Mouse (Mus musculus) lung, embryonic 14.5 days (tissue): Measurements from ENCODE around the gene Gm13694. TPM values are rescaled to one million over a fixed set of nuclear protein-coding genes. Genes with fewer than 3 reads are reported as not detected.
"Not testable (repeated sequence)": the region's sequence is repeated elsewhere in the genome, so short reads cannot be mapped to it uniquely, and the experiment has no call there.

Experiments used
- ATAC-seq: fragments of 200-750 bp; cut with Nextera tagmentation; 2 replicates; pipeline ENCODE4 v1.8.0; 2017; ENCODE audit warnings: mild to moderate bottlenecking, moderate TSS enrichment, moderate library complexity; ENCODE audit not compliant: insufficient read depth
- DNase-seq: peaks from one replicate; pipeline ENCODE4 v3.0.0-alpha.2; 2015
- H3K27ac ChIP-seq: fragments of 300-500 bp; sonication (generic); 2 replicates; pipeline ENCODE4 v1.5.1; 2014; ENCODE audit warnings: low read depth, mild to moderate bottlenecking, moderate library complexity
- H3K27me3 ChIP-seq: fragments of 300-500 bp; sonication (generic); 2 replicates; pipeline ENCODE4 v1.6.1; 2014; ENCODE audit warnings: low read length, control low read depth; ENCODE audit not compliant: insufficient read depth
- H3K36me3 ChIP-seq: fragments of 300-500 bp; sonication (generic); 2 replicates; pipeline ENCODE4 v1.6.1; 2014; ENCODE audit warnings: control low read depth; ENCODE audit not compliant: insufficient read depth
- H3K4me1 ChIP-seq: fragments of 300-500 bp; sonication (generic); 2 replicates; pipeline ENCODE4 v1.6.1; 2014; ENCODE audit warnings: antibody characterized with exemption, control low read depth; ENCODE audit not compliant: insufficient read depth
- H3K4me2 ChIP-seq: fragments of 300-500 bp; sonication (generic); 2 replicates; pipeline ENCODE4 v1.6.1; 2014; ENCODE audit warnings: mild to moderate bottlenecking
- H3K4me3 ChIP-seq: fragments of 300-500 bp; sonication (generic); 2 replicates; pipeline ENCODE4 v1.5.1; 2014; ENCODE audit warnings: low read depth, low read length
- H3K9ac ChIP-seq: fragments of 300-500 bp; sonication (generic); 2 replicates; pipeline ENCODE4 v1.6.1; 2014
- H3K9me3 ChIP-seq: fragments of 300-500 bp; sonication (generic); 2 replicates; pipeline ENCODE4 v1.6.1; 2016; ENCODE audit warnings: low read depth, low read length, control low read depth
- CTCF ChIP-seq: IDR thresholded peaks from 2 replicates; pipeline ENCODE4 v1.5.1; 2016; ENCODE audit warnings: antibody characterized with exemption, low read depth
- whole genome bisulfite sequencing: fragments of 180-500 bp; shearing (Covaris S2); extraction: QIAGEN DNeasy Blood & Tissue Kit; methylation state at CpG from one replicate; pipeline ENCODE4 v1.1.7; 2014; 5-methylcytosine and 5-hydroxymethylcytosine counted together
- polyA plus RNA-seq: library from polyadenylated mRNA; unstranded; fragments of >200 nt; fragmentation: Nextera tagmentation; extraction: Ambion mirVana; gene quantifications from 2 replicates; pipeline ENCODE4 v1.2.1, GENCODE M21; 2014

Gene Gm13694
- polyA plus RNA-seq: not detected in 2 replicates

DNA sequence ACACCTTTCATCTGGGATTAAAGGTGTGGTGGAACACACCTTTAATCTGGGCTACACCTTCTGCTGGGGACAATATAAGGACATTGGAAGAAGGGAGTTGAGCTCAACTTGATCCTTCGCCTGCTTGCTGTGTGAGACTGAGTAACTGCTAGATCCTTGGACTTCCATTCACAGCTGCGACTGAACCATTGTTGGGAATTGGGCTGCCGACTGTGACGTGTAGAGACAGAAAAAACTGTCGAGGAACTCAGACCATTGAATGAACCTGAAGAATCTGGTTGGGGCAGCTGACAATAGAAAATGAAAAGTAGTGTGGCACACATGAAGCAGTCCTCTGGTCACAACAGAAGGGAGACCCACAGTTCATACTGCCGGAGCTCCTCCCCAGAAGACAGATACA is at the start of gene Gm13694:
TSS of gene Gm13694 (plus strand) at position 301 of the 400 bp plus-strand sequence.
- not testable (repeated sequence) for DNase-seq, ATAC-seq, H3K9me3 ChIP-seq, H3K27ac ChIP-seq, H3K36me3 ChIP-seq, H3K4me3 ChIP-seq, H3K4me2 ChIP-seq, H3K9ac ChIP-seq, H3K27me3 ChIP-seq, H3K4me1 ChIP-seq
- no CpG with 5 or more reads among the region's 6 CpGs for WGBS

DNA sequence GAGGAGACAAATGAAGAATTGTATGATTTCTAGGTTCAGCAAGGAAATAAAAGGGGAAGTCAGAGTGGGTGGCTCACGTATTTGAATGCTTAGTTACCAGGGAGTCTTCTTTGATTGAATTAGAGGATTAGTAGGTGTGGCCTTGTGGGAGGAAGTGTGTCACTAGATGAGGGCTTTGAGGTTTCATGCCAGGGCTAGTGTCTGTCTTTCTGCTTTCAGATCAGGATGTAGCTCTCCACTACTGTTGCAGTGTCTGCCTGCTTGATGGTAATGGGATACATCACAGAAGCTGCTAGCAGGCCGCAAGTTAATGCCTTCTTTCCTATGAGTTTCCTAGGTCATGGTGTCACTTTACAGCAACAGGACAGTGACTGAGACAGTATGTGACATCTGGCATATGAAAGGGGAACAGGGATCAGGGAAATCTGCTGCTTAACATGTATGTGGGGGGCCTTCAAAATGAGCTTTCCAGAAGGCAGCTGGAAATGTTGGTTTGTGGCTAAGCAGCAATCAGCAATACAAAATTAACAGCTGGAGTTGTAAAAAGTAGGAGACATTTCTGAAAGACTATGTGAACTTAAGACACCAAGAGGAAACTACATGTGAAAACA is 49.1 kb upstream of the Gm13694 start:
- no peak for ATAC-seq
- no peaks in the 10 kb centered on the region for H3K4me1 ChIP-seq
- no peak overlapping the region for H3K4me2 ChIP-seq
- 46% methylated on average over 2 of the region's 2 CpGs for WGBS
- no peak overlapping the region for H3K27ac ChIP-seq
- no peak for DNase-seq
- no peak overlapping the region for H3K9ac ChIP-seq
- H3K4me3 ChIP-seq: no peak overlapping the region
- no peaks in the 10 kb centered on the region for H3K27me3 ChIP-seq
- H3K36me3 ChIP-seq: no peaks in the 10 kb centered on the region
- no peaks in the 10 kb centered on the region for H3K9me3 ChIP-seq
- TF ChIP-seq CTCF: no peak

DNA sequence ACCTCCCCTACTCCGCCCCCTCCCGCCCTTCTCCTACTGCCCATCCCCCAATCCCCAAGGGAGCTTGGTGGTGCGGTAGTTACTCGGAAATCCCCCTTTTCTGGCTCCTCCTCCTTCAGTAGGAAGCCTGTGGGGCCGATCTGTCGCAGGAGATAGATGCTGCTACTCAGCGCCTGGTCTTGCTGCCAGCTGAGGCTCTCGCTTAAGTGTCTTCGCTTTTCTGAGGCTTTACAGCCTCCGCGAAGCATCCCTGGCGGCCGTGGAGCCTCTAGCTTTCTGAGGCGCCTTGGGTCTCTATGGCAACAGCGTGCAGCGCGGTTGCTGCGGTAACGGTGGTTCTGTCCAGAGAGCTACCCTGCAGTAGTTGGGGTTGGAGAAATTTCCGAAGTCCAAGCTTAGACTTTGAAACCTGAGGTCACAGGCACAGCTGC is 37.8 kb upstream of the Gm13694 start, which contains the start of gene Zswim2:
TSS of gene Zswim2 (minus strand) at position 298 of the 431 bp plus-strand sequence.
- no peak for TF ChIP-seq CTCF
- Histone ChIP-seq H3K36me3 (no peaks in the 10 kb centered on the region), H3K27ac (no peak within 1 kb of the TSS), H3K9me3 (no peaks in the 10 kb centered on the region), H3K9ac (no peak within 1 kb of the TSS), H3K27me3 (no peaks in the 10 kb centered on the region), H3K4me3 (peak within 1 kb of the TSS; percentile 12; the same call in 1 of the 2 replicates), H3K4me2 (peak within 1 kb of the TSS; percentile 54), H3K4me1 (no peaks in the 10 kb centered on the region)
- 2% methylated on average over 20 of the region's 20 CpGs for WGBS
- DNase-seq (peak; percentile 76), ATAC-seq (peak; percentile 92; the same call in 1 of the 2 replicates)

DNA sequence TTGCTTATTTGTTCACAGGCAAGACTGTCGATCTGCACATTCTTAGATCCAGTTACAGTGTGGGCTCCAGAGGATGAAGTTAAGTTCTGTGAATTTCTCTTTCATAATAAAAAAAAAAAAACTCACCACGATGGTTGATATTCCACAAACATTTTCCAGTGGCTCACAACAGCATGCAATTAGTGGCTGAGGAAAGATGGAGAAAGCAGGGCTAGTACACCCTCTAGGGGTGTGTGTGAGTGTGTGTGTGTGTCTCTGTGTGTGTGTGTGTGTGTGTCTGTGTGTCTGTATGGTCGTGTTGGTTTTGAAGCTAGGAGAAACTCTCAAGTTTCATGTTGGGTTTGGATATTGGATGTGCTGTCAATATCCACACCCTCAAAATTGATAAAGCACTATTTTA is 37.4 kb upstream of the Gm13694 start:
- ATAC-seq (peak; percentile 31; the same call in 1 of the 2 replicates), DNase-seq (no peak)
- Histone ChIP-seq H3K9ac (no peak overlapping the region), H3K4me1 (no peaks in the 10 kb centered on the region), H3K27me3 (no peaks in the 10 kb centered on the region), H3K36me3 (no peaks in the 10 kb centered on the region), H3K4me2 (peak overlapping the region; percentile 54), H3K4me3 (no peak overlapping the region), H3K27ac (no peak overlapping the region), H3K9me3 (no peaks in the 10 kb centered on the region)
- 41% methylated on average over 3 of the region's 3 CpGs for whole genome bisulfite sequencing
- no peak for TF ChIP-seq CTCF

DNA sequence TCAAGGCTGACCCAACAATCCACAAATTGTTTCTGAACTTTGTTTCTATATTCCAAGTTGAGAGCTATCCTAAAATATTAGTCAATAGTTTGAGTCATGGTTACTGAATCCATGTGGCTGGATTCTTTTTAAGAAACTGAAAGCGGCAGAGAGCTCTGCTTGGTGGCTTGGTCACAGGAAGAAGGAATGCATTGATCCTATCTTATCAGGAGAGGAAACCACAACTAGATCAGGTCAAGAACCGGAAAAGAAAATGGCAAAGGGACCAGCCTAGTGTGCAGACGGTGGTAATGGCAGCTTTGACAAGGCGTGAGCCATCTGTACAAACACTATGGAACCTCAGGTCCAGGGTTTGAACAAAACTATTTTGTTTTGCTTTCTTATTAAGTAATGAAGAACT is 36.9 kb upstream of the Gm13694 start:
- Histone ChIP-seq H3K27me3 (no peaks in the 10 kb centered on the region), H3K27ac (no peak overlapping the region), H3K9ac (no peak overlapping the region), H3K4me1 (no peaks in the 10 kb centered on the region), H3K36me3 (no peaks in the 10 kb centered on the region), H3K4me3 (no peak overlapping the region), H3K9me3 (no peaks in the 10 kb centered on the region), H3K4me2 (no peak overlapping the region)
- TF ChIP-seq CTCF: no peak
- ATAC-seq (no peak), DNase-seq (no peak)
- 42% methylated on average over 4 of the region's 4 CpGs for WGBS

DNA sequence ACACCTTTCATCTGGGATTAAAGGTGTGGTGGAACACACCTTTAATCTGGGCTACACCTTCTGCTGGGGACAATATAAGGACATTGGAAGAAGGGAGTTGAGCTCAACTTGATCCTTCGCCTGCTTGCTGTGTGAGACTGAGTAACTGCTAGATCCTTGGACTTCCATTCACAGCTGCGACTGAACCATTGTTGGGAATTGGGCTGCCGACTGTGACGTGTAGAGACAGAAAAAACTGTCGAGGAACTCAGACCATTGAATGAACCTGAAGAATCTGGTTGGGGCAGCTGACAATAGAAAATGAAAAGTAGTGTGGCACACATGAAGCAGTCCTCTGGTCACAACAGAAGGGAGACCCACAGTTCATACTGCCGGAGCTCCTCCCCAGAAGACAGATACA is 23.3 kb upstream of the Gm13694 start, which contains the start of gene Gm13698:
TSS of gene Gm13698 (plus strand) at position 301 of the 400 bp plus-strand sequence.
- not testable (repeated sequence) for H3K27ac ChIP-seq, H3K4me3 ChIP-seq, H3K4me1 ChIP-seq, H3K36me3 ChIP-seq, ATAC-seq, DNase-seq, H3K9ac ChIP-seq, H3K9me3 ChIP-seq, H3K27me3 ChIP-seq, H3K4me2 ChIP-seq
- no CpG with 5 or more reads among the region's 6 CpGs for WGBS

DNA sequence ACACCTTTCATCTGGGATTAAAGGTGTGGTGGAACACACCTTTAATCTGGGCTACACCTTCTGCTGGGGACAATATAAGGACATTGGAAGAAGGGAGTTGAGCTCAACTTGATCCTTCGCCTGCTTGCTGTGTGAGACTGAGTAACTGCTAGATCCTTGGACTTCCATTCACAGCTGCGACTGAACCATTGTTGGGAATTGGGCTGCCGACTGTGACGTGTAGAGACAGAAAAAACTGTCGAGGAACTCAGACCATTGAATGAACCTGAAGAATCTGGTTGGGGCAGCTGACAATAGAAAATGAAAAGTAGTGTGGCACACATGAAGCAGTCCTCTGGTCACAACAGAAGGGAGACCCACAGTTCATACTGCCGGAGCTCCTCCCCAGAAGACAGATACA is 17.5 kb upstream of the Gm13694 start, which contains the start of gene Gm13693:
TSS of gene Gm13693 (plus strand) at position 301 of the 400 bp plus-strand sequence.
- not testable (repeated sequence) for DNase-seq, H3K4me3 ChIP-seq, H3K36me3 ChIP-seq, H3K4me1 ChIP-seq, H3K9ac ChIP-seq, H3K27me3 ChIP-seq, H3K27ac ChIP-seq, ATAC-seq, H3K9me3 ChIP-seq, H3K4me2 ChIP-seq
- no CpG with 5 or more reads among the region's 6 CpGs for WGBS

DNA sequence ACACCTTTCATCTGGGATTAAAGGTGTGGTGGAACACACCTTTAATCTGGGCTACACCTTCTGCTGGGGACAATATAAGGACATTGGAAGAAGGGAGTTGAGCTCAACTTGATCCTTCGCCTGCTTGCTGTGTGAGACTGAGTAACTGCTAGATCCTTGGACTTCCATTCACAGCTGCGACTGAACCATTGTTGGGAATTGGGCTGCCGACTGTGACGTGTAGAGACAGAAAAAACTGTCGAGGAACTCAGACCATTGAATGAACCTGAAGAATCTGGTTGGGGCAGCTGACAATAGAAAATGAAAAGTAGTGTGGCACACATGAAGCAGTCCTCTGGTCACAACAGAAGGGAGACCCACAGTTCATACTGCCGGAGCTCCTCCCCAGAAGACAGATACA is 11.7 kb upstream of the Gm13694 start, which contains the start of gene Gm13695:
TSS of gene Gm13695 (plus strand) at position 301 of the 400 bp plus-strand sequence.
- H3K9me3 ChIP-seq, H3K36me3 ChIP-seq, H3K27ac ChIP-seq, H3K27me3 ChIP-seq, H3K9ac ChIP-seq, H3K4me3 ChIP-seq, H3K4me2 ChIP-seq, H3K4me1 ChIP-seq, DNase-seq, ATAC-seq: not testable (repeated sequence)
- WGBS: no CpG with 5 or more reads among the region's 6 CpGs

DNA sequence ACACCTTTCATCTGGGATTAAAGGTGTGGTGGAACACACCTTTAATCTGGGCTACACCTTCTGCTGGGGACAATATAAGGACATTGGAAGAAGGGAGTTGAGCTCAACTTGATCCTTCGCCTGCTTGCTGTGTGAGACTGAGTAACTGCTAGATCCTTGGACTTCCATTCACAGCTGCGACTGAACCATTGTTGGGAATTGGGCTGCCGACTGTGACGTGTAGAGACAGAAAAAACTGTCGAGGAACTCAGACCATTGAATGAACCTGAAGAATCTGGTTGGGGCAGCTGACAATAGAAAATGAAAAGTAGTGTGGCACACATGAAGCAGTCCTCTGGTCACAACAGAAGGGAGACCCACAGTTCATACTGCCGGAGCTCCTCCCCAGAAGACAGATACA is 5.9 kb upstream of the Gm13694 start, which contains the start of gene Gm13696:
TSS of gene Gm13696 (plus strand) at position 301 of the 400 bp plus-strand sequence.
- H3K27me3 ChIP-seq, DNase-seq, ATAC-seq, H3K9me3 ChIP-seq, H3K9ac ChIP-seq, H3K4me2 ChIP-seq, H3K36me3 ChIP-seq, H3K4me3 ChIP-seq, H3K4me1 ChIP-seq, H3K27ac ChIP-seq: not testable (repeated sequence)
- no CpG with 5 or more reads among the region's 6 CpGs for WGBS

DNA sequence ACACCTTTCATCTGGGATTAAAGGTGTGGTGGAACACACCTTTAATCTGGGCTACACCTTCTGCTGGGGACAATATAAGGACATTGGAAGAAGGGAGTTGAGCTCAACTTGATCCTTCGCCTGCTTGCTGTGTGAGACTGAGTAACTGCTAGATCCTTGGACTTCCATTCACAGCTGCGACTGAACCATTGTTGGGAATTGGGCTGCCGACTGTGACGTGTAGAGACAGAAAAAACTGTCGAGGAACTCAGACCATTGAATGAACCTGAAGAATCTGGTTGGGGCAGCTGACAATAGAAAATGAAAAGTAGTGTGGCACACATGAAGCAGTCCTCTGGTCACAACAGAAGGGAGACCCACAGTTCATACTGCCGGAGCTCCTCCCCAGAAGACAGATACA is 5.7 kb downstream of the Gm13694 start, which contains the start of gene Gm13697:
TSS of gene Gm13697 (plus strand) at position 301 of the 400 bp plus-strand sequence.
- H3K4me2 ChIP-seq, H3K9ac ChIP-seq, DNase-seq, ATAC-seq, H3K4me3 ChIP-seq, H3K9me3 ChIP-seq, H3K27ac ChIP-seq, H3K4me1 ChIP-seq, H3K27me3 ChIP-seq, H3K36me3 ChIP-seq: not testable (repeated sequence)
- WGBS: no CpG with 5 or more reads among the region's 6 CpGs
